Mouse (Mus musculus): ENCODE results near the gene Shbg. TPM values are rescaled to one million over a fixed set of nuclear protein-coding genes. Genes with fewer than 3 reads are reported as not detected.

Shbg gene
- polyA plus RNA-seq, 1 experiment from 2014 or later, result not detected

DNA sequence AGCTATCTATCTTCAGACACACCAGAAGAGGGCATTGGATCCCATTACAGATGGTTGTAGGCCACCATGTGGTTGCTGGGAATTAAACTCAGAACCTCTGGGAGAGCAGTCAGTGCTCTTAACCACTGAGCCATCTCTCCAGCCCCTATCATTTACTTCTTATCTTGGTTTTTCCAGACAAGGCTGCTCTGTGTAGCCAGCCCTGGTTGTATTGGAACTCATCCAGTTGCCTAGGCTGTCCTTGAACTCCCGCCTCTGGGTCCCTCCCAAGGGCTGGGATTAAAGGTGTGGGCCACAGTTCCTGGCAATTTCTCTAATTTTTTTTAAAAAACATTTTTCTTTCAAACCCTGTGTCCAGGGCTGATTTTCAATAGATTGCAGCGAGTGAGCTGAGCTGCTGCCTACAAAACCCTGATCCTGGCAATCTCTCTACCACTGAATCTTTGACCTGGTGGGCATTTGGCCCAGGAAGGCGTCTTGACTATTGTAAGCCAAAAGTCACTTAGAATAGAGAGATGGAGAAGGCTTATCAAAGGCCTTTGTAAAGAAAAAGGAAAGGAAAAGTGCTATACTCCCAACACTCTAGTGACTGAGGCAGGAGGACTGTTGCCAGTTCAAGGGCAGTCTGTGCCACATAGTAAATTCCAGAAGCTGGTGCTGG lies 43.6 kb upstream of the Shbg start:
- Histone ChIP-seq H3K4me2 (ENCODE audit: low read depth, severe bottlenecking) (peak overlapping the region; percentile 50), H3K4me1 (ENCODE audit: control insufficient read depth, insufficient read depth, low read length) (peaks cover 9% of the 10 kb centered on the region; the same call in 1 of the 2 replicates), H3K4me3 (ENCODE audit: low read depth, low read length) (peak overlapping the region; percentile 48), H3K9me3 (ENCODE audit: control insufficient read depth, low read length) (no peaks in the 10 kb centered on the region), H3K9ac (ENCODE audit: low read length) (no peak overlapping the region), H3K27ac (replicated peaks; ENCODE audit: low read depth, low read length) (peak overlapping the region; percentile 93; the same call in 1 of the 2 replicates), H3K27me3 (ENCODE audit: control insufficient read depth, insufficient read depth, low read length) (no peaks in the 10 kb centered on the region), H3K36me3 (ENCODE audit: control insufficient read depth, insufficient read depth, low read length) (peaks cover 23% of the 10 kb centered on the region)
- no peak for ATAC-seq (ENCODE audit: insufficient number of reproducible peaks, low FRiP score, low TSS enrichment, low read depth)
- WGBS, result 88% methylated on average over 3 of the region's 3 CpGs
- DNase-seq (ENCODE audit: low spot score), result no peak

- DNase-seq (ENCODE audit: low spot score) (no peak), ATAC-seq (ENCODE audit: insufficient number of reproducible peaks, low FRiP score, low TSS enrichment, low read depth) (no peak)
- H3K9me3 ChIP-seq (ENCODE audit: control insufficient read depth, low read length), result no peaks in the 10 kb centered on the region
- WGBS, result 85% methylated on average over 15 of the region's 15 CpGs
- no peak overlapping the region for H3K9ac ChIP-seq (ENCODE audit: low read length)
- no peaks in the 10 kb centered on the region for H3K27me3 ChIP-seq (ENCODE audit: control insufficient read depth, insufficient read depth, low read length)
- H3K4me3 ChIP-seq (ENCODE audit: low read depth, low read length), result peak overlapping the region; percentile 1; the same call in 1 of the 2 replicates
- no peak overlapping the region for H3K4me2 ChIP-seq (ENCODE audit: low read depth, severe bottlenecking)
- peaks cover 19% of the 10 kb centered on the region for H3K4me1 ChIP-seq (ENCODE audit: control insufficient read depth, insufficient read depth, low read length)
- peaks cover 27% of the 10 kb centered on the region for H3K36me3 ChIP-seq (ENCODE audit: control insufficient read depth, insufficient read depth, low read length)
- H3K27ac ChIP-seq (replicated peaks; ENCODE audit: low read depth, low read length), result no peak overlapping the region
These were observed 39.8 kb upstream of the Shbg start for GRCm38 (mm10) chr11:69657462-69657881.

DNA sequence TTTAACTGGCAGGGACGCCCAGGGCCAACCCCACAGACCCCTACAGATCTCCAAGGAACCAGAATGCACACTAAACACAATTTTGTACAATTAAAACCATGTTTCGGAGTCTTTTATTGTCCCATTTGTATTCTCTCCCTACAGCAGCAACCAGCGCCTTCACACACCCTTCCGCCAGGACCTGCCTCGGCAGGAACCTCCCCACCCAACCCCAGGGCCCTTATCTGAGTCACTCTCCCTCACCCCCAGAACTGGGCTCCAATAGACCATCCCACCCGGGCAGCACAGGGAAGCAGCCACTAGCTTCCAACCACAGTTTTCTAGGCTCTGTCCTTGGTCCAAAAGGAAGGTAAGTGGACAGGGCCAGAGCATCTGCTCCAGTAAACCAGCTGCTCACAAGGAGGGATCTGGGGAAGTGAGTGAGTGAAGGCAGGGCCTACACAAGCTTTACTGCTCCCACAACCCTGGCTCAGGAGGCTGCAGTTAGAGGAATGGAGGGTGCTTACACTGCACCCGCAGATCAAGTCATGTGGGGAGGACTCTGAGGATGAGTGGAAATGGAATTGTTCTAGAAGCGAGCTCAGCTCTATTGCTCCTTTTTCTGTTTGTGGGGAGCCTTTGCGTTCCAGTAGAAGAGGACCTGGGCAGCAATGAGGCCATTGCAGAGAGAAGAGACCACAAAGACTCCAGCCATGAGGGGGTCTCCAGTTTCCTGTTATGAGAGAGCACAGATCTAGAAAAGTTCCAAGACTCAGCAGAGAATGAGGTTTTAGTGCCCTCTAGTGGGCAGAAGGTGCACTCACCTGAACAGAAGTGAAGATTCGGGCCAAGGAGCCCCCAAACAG lies 39.1 kb upstream of the Shbg start:
- H3K9ac ChIP-seq (ENCODE audit: low read length), result no peak overlapping the region

GRCm38 (mm10) chr11:69656065-69656455 lies 38.4 kb upstream of the Shbg start:
- no peak for DNase-seq (ENCODE audit: low spot score)
- Histone ChIP-seq H3K36me3 (ENCODE audit: control insufficient read depth, insufficient read depth, low read length) (peaks cover 38% of the 10 kb centered on the region), H3K9ac (ENCODE audit: low read length) (no peak overlapping the region), H3K4me2 (ENCODE audit: low read depth, severe bottlenecking) (no peak overlapping the region), H3K27ac (replicated peaks; ENCODE audit: low read depth, low read length) (no peak overlapping the region), H3K27me3 (ENCODE audit: control insufficient read depth, insufficient read depth, low read length) (no peaks in the 10 kb centered on the region), H3K4me3 (ENCODE audit: low read depth, low read length) (no peak overlapping the region), H3K4me1 (ENCODE audit: control insufficient read depth, insufficient read depth, low read length) (peaks cover 19% of the 10 kb centered on the region), H3K9me3 (ENCODE audit: control insufficient read depth, low read length) (no peaks in the 10 kb centered on the region)
- no peak for ATAC-seq (ENCODE audit: insufficient number of reproducible peaks, low FRiP score, low TSS enrichment, low read depth)
- 78% methylated on average over 5 of the region's 5 CpGs for WGBS

More for the DNA sequence above, 39.1 kb upstream of the Shbg start:
- Histone ChIP-seq H3K4me2 (ENCODE audit: low read depth, severe bottlenecking) (no peak overlapping the region), H3K27ac (replicated peaks; ENCODE audit: low read depth, low read length) (no peak overlapping the region), H3K36me3 (ENCODE audit: control insufficient read depth, insufficient read depth, low read length) (peaks cover 32% of the 10 kb centered on the region), H3K9me3 (ENCODE audit: control insufficient read depth, low read length) (no peaks in the 10 kb centered on the region), H3K27me3 (ENCODE audit: control insufficient read depth, insufficient read depth, low read length) (no peaks in the 10 kb centered on the region), H3K4me3 (ENCODE audit: low read depth, low read length) (no peak overlapping the region; the same call in 1 of the 2 replicates), H3K4me1 (ENCODE audit: control insufficient read depth, insufficient read depth, low read length) (peaks cover 19% of the 10 kb centered on the region)
- DNase-seq (ENCODE audit: low spot score), result peak; percentile 78
- WGBS, result 76% methylated on average over 10 of the region's 10 CpGs
- ATAC-seq (ENCODE audit: insufficient number of reproducible peaks, low FRiP score, low TSS enrichment, low read depth), result no peak

DNA sequence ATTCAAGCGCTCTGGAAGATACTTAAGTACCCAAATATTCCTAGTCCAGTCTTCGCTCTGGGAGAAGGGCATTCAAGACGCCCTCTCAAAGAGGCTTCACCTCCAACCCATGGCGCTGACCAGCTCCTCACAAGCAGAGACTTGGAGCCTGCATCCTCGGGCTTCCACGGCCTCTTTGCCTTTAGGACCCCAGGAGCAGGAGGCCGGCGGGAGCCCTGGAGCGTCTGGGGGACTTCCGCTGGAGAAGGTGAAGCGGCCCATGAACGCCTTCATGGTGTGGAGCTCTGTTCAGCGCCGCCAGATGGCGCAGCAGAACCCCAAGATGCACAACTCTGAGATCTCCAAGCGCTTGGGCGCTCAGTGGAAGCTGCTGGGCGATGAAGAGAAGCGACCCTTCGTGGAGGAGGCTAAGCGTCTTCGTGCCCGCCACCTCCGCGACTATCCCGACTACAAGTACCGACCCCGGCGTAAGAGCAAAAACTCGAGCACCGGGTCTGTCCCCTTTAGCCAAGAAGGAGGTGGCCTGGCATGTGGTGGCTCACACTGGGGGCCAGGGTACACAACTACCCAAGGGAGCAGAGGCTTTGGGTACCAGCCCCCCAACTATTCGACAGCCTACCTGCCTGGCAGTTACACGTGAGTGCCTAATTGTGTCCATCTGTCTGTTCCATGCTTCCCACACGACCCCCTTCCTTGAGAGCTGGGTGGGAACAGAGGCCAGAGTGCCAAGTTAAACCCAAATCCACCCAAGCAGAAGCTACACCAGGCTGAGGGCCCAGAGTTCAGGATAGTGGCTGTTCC lies 37.8 kb upstream of the Shbg start, which contains the start of gene Sox15:
Gene Sox15 (plus strand): TSS at position 51 of the 801 bp plus-strand sequence.
- DNase-seq (ENCODE audit: low spot score), result peak; percentile 86
- H3K27ac ChIP-seq (replicated peaks; ENCODE audit: low read depth, low read length), result peak within 1 kb of the TSS; percentile 65
- H3K27me3 ChIP-seq (ENCODE audit: control insufficient read depth, insufficient read depth, low read length), result no peaks in the 10 kb centered on the region
- peak within 1 kb of the TSS; percentile 1; the same call in 1 of the 2 replicates for H3K4me3 ChIP-seq (ENCODE audit: low read depth, low read length)
- H3K9me3 ChIP-seq (ENCODE audit: control insufficient read depth, low read length), result no peaks in the 10 kb centered on the region
- peak within 1 kb of the TSS; percentile 12; the same call in 1 of the 2 replicates for H3K4me2 ChIP-seq (ENCODE audit: low read depth, severe bottlenecking)
- H3K36me3 ChIP-seq (ENCODE audit: control insufficient read depth, insufficient read depth, low read length), result peaks cover 44% of the 10 kb centered on the region
- peaks cover 19% of the 10 kb centered on the region for H3K4me1 ChIP-seq (ENCODE audit: control insufficient read depth, insufficient read depth, low read length)
- peak; percentile 65; the same call in 1 of the 2 replicates for ATAC-seq (ENCODE audit: insufficient number of reproducible peaks, low FRiP score, low TSS enrichment, low read depth)
- WGBS, result 26% methylated on average over 34 of the region's 34 CpGs
- 0 out of 2 replicates have a peak within 1 kb of the TSS, but pooled peaks have one; percentile 18 for H3K9ac ChIP-seq (ENCODE audit: low read length)

GRCm38 (mm10) chr11:69654760-69655159 lies 37.1 kb upstream of the Shbg start:
- H3K27ac ChIP-seq (replicated peaks; ENCODE audit: low read depth, low read length), result peak overlapping the region; percentile 65
- H3K27me3 ChIP-seq (ENCODE audit: control insufficient read depth, insufficient read depth, low read length), result no peaks in the 10 kb centered on the region
- no peak overlapping the region for H3K4me3 ChIP-seq (ENCODE audit: low read depth, low read length)
- peaks cover 19% of the 10 kb centered on the region for H3K4me1 ChIP-seq (ENCODE audit: control insufficient read depth, insufficient read depth, low read length)
- no peak for ATAC-seq (ENCODE audit: insufficient number of reproducible peaks, low FRiP score, low TSS enrichment, low read depth)
- peaks cover 48% of the 10 kb centered on the region for H3K36me3 ChIP-seq (ENCODE audit: control insufficient read depth, insufficient read depth, low read length)
- DNase-seq (ENCODE audit: low spot score), result no peak
- 35% methylated on average over 9 of the region's 9 CpGs for WGBS
- no peaks in the 10 kb centered on the region for H3K9me3 ChIP-seq (ENCODE audit: control insufficient read depth, low read length)
- no peak overlapping the region for H3K4me2 ChIP-seq (ENCODE audit: low read depth, severe bottlenecking)
- H3K9ac ChIP-seq (ENCODE audit: low read length), result no peak overlapping the region

GRCm38 (mm10) chr11:69653399-69653798 lies 35.7 kb upstream of the Shbg start:
- no peak for ATAC-seq (ENCODE audit: insufficient number of reproducible peaks, low FRiP score, low TSS enrichment, low read depth)
- no peak for DNase-seq (ENCODE audit: low spot score)
- H3K4me1 ChIP-seq (ENCODE audit: control insufficient read depth, insufficient read depth, low read length), result peaks cover 19% of the 10 kb centered on the region
- H3K27ac ChIP-seq (replicated peaks; ENCODE audit: low read depth, low read length), result no peak overlapping the region
- H3K27me3 ChIP-seq (ENCODE audit: control insufficient read depth, insufficient read depth, low read length), result no peaks in the 10 kb centered on the region
- H3K4me3 ChIP-seq (ENCODE audit: low read depth, low read length), result no peak overlapping the region
- 77% methylated on average over 5 of the region's 5 CpGs for WGBS
- peaks cover 50% of the 10 kb centered on the region for H3K36me3 ChIP-seq (ENCODE audit: control insufficient read depth, insufficient read depth, low read length)
- no peak overlapping the region for H3K4me2 ChIP-seq (ENCODE audit: low read depth, severe bottlenecking)
- no peak overlapping the region for H3K9ac ChIP-seq (ENCODE audit: low read length)
- no peaks in the 10 kb centered on the region for H3K9me3 ChIP-seq (ENCODE audit: control insufficient read depth, low read length)

DNA sequence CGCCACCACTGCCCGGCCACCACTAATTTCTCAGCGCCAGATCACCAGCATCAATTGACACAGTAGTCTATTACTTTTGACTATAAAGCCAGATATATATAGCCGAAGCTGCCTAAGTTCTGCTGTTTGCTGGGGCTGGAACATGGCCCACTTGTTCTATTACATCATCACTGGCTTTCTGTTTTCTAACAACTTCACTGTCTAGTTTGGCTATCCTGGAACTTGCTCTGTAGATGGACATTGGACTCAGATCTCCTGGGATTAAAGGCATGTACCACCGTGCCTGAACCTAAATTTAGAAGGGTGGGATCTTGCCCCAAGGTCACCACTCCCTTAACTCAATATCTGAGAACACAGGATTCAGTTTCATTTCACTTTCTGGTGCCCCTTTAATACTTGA lies 28.2 kb upstream of the Shbg start:
- DNase-seq (ENCODE audit: low spot score), result no peak
- no peak overlapping the region for H3K27ac ChIP-seq (replicated peaks; ENCODE audit: low read depth, low read length)
- H3K36me3 ChIP-seq (ENCODE audit: control insufficient read depth, insufficient read depth, low read length), result peaks cover 56% of the 10 kb centered on the region
- WGBS, result 97% methylated on average over 5 of the region's 5 CpGs
- no peak overlapping the region for H3K4me2 ChIP-seq (ENCODE audit: low read depth, severe bottlenecking)
- no peak for ATAC-seq (ENCODE audit: insufficient number of reproducible peaks, low FRiP score, low TSS enrichment, low read depth)
- no peak overlapping the region for H3K9ac ChIP-seq (ENCODE audit: low read length)
- H3K4me3 ChIP-seq (ENCODE audit: low read depth, low read length), result no peak overlapping the region
- no peaks in the 10 kb centered on the region for H3K9me3 ChIP-seq (ENCODE audit: control insufficient read depth, low read length)
- no peaks in the 10 kb centered on the region for H3K27me3 ChIP-seq (ENCODE audit: control insufficient read depth, insufficient read depth, low read length)
- H3K4me1 ChIP-seq (ENCODE audit: control insufficient read depth, insufficient read depth, low read length), result no peaks in the 10 kb centered on the region

Data from limb, embryonic 11.5 days (tissue).